Mouse (Mus musculus) right cerebral cortex, adult 18-20 months (tissue): ENCODE measurements at regions not wholly inside any gene's neighbourhood (a gene's known extent, or its start where the extent isn't known, plus 50 kb on each side); places are given as distances from the start of the nearest gene placed in this dataset.

Source experiments
- DNase-seq: peaks from one replicate; pipeline ENCODE4 v3.0.0; 2022; ENCODE audit warnings: mixed read lengths

DNA sequence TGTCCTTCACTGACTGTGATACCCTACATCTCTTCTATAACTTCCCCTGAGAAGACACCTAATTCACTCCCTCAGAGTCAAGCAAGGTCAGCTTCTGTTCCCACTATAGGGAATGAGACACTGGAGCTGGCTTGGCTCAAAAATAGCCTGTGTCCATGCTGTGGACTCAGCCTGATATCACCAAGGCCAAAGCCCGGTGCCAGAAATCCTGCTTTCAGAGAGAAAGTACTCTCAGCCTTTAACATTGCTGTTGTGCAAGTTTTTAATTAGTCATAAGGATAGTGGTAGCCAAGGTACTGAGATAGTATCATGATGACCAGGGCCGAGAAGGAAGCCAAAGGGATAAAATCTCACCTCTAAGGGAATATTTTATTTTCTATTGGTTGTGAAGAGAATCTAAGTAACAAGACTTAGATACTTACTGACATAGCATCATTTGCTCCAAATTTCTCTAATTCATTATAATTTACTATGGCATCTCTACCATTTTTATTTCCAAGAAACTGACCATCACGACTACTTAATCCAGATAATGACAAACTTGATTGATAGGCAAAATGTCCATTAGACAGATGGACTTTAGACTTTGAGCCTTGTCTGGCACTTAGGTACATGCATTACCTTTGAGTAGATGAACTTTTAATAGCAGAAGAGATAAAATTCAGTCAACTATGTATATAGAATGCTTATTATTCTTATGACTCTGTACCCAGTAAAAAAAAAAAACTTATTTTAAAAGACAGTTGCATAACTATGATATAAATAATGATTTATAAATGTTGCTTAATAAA, 64.7 kb upstream of the Nrip1 start:
- DNase-seq = no peak

- no peak for DNase-seq
Observed at GRCm38 (mm10) chr16:76436290-76436689, 62.7 kb upstream of the Nrip1 start.

- peak; percentile 9 for DNase-seq
Observed at GRCm38 (mm10) chr16:76433076-76433825, 59.6 kb upstream of the Nrip1 start.

- peak; percentile 25 for DNase-seq
Observed at GRCm38 (mm10) chr16:76432304-76432703, 58.7 kb upstream of the Nrip1 start.

DNA sequence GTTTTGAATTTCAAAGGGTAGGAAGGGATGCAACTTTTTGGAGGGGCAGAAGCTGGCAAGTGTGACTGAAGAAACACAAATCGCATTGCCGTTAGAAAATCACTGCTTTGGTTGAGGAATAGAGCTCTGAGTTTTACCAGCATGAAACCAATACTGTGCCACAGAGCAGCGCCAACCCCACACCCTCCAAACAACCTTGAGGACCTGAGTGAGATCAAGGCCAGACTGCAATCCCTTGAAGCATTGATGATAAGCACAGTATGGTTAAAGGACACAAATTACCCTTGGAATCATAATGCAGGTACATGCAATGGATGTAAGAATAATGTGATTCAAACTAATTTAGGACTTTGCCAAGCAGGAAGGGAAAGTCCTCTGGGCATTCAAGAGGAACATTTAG, 55.5 kb upstream of the Nrip1 start:
- DNase-seq = no peak

DNA sequence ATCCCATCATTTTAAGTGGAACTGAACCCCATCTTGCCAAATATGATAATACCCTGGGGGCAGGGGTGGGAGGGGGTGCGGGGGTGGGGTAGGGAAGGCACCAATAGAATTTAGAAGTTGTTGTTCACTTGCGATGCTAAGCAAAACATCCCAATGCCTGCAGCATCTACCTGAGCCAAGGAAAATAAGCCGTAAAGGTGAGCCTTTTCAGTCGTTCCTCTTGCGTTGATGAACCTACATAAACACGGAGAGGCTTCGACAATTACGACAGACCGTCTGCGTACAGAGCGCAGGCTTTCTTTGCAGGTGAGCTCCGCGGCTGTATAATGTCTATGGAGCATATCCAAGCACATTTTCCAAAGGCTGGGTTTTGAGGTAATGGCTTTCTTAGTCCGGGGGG, 50.3 kb upstream of the Nrip1 start:
- DNase-seq = no peak
